Mouse (Mus musculus) neural tube, embryonic 14.5 days (tissue): ENCODE data around the gene Gp1ba. TPM values are rescaled to one million over a fixed set of nuclear protein-coding genes. Genes with fewer than 3 reads are reported as not detected.

Experiments
- ATAC-seq: fragments of 200-750 bp; cut with Nextera tagmentation; 2 replicates; pipeline ENCODE4 v1.8.0; 2017; ENCODE audit warnings: low read depth, mild to moderate bottlenecking, moderate TSS enrichment, moderate library complexity
- H3K27ac ChIP-seq: fragments of 300-500 bp; sonication (generic); 2 replicates; pipeline ENCODE4 v1.5.1; 2014; ENCODE audit warnings: low read depth, mild to moderate bottlenecking, control low read depth, low read length, moderate library complexity, mixed read lengths
- H3K27me3 ChIP-seq: fragments of 300-500 bp; sonication (generic); 2 replicates; pipeline ENCODE4 v1.6.1; 2014; ENCODE audit warnings: low read length; ENCODE audit not compliant: control insufficient read depth, insufficient read depth
- H3K36me3 ChIP-seq: fragments of 300-500 bp; sonication (generic); 2 replicates; pipeline ENCODE4 v1.6.1; 2014; ENCODE audit warnings: low read length, mixed read lengths; ENCODE audit not compliant: control insufficient read depth, insufficient read depth
- H3K4me1 ChIP-seq: fragments of 300-500 bp; sonication (generic); 2 replicates; pipeline ENCODE4 v1.6.1; 2014; ENCODE audit warnings: low read length; ENCODE audit not compliant: control insufficient read depth, insufficient read depth
- H3K4me2 ChIP-seq: fragments of 300-500 bp; sonication (generic); 2 replicates; pipeline ENCODE4 v1.6.1; 2014; ENCODE audit warnings: mild to moderate bottlenecking, low read depth, low read length, control low read depth
- H3K4me3 ChIP-seq: fragments of 300-500 bp; sonication (generic); 2 replicates; pipeline ENCODE4 v1.5.1; 2014; ENCODE audit warnings: low read depth, low read length, control low read depth, mixed read lengths
- H3K9ac ChIP-seq: fragments of 300-500 bp; sonication (generic); replicated peaks from 2 replicates; pipeline ENCODE4 v1.6.1; 2014; ENCODE audit warnings: low read depth, mild to moderate bottlenecking, control low read depth, low read length, mixed read lengths
- H3K9me3 ChIP-seq: fragments of 300-500 bp; sonication (generic); 2 replicates; pipeline ENCODE4 v1.6.1; 2016; ENCODE audit warnings: low read length; ENCODE audit not compliant: control insufficient read depth
- WGBS: fragments of 180-500 bp; shearing (Covaris S2); extraction: QIAGEN DNeasy Blood & Tissue Kit; methylation state at CpG from one replicate; pipeline ENCODE4 v1.1.7; 2014; 5-methylcytosine and 5-hydroxymethylcytosine counted together
- polyA plus RNA-seq: library from polyadenylated mRNA; unstranded; fragments of >200 nt; fragmentation: Nextera tagmentation; extraction: Ambion mirVana; gene quantifications from 2 replicates; pipeline ENCODE4 v1.2.1, GENCODE M21; 2014

Gp1ba gene
- 0.27 and 0.31 TPM in 2 replicates for polyA plus RNA-seq

DNA sequence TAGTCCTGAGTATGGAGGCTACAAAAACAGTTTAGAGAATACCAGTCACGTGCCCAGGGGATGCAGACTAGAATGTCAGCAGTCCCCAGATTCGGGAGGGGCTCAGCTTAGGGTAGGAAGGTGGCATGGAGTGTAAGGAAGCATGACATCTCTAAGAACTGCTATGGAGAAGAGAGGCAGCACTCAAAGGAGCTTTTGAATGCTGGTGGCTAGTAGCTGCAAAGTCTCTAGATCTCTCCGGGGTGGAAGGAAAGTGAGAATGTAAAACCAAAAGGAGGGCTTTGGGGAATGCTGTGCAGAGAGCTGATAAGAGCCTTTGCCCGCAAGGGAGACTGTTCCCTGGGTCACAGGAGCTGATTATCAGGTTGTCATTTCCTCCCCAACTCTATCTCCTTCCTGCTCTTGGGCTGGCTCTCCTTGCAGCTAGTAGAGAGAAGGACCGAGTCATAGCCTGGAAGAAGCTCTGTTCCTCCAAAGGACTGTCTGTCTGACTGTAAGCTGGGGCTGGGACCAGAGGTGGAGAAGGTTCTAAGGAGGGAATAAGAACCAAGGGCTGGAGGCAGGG lies at the start of gene Gp1ba:
TSS of gene Gp1ba (plus strand) at position 409 of the 565 bp plus-strand sequence.
- H3K9ac ChIP-seq = no peak within 1 kb of the TSS
- H3K27ac ChIP-seq = no peak within 1 kb of the TSS
- WGBS = 55% methylated on average over 5 of the region's 5 CpGs
- no peaks in the 10 kb centered on the region for H3K27me3 ChIP-seq
- H3K4me1 ChIP-seq = no peaks in the 10 kb centered on the region
- H3K9me3 ChIP-seq = no peaks in the 10 kb centered on the region
- 0 out of 2 replicates have a peak, but pooled peaks cover 2% of the 10 kb centered on the region for H3K36me3 ChIP-seq
- ATAC-seq = no peak
- no peak within 1 kb of the TSS for H3K4me3 ChIP-seq
- H3K4me2 ChIP-seq = no peak within 1 kb of the TSS

DNA sequence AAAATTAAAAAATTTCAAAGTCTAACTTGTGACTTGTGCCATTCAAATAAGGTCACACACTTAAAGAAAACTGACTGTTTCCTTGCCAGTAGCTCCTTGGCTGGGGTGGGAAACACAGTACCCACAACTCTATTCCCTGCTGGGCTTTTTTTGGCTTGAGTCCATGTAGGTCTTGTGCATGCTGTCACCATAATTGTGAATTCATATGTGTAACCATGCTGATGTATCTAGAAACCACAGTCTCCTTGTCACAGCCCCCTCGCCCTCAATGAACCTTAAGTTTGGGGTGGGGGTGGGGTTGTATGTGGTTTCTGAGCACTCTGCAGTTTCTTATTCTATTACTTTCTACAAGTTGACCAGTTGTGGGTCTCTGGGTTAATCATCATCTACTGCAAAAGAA lies 47.2 kb upstream of the Gp1ba start:
- H3K27ac ChIP-seq = no peak overlapping the region
- H3K36me3 ChIP-seq = no peaks in the 10 kb centered on the region
- WGBS = 87% methylated on average over 1 of the region's 1 CpGs
- no peaks in the 10 kb centered on the region for H3K9me3 ChIP-seq
- no peak overlapping the region for H3K9ac ChIP-seq
- 0 out of 2 replicates have a peak, but pooled peaks cover 2% of the 10 kb centered on the region for H3K4me1 ChIP-seq
- H3K27me3 ChIP-seq = no peaks in the 10 kb centered on the region
- ATAC-seq = no peak
- no peak overlapping the region for H3K4me2 ChIP-seq
- no peak overlapping the region for H3K4me3 ChIP-seq

DNA sequence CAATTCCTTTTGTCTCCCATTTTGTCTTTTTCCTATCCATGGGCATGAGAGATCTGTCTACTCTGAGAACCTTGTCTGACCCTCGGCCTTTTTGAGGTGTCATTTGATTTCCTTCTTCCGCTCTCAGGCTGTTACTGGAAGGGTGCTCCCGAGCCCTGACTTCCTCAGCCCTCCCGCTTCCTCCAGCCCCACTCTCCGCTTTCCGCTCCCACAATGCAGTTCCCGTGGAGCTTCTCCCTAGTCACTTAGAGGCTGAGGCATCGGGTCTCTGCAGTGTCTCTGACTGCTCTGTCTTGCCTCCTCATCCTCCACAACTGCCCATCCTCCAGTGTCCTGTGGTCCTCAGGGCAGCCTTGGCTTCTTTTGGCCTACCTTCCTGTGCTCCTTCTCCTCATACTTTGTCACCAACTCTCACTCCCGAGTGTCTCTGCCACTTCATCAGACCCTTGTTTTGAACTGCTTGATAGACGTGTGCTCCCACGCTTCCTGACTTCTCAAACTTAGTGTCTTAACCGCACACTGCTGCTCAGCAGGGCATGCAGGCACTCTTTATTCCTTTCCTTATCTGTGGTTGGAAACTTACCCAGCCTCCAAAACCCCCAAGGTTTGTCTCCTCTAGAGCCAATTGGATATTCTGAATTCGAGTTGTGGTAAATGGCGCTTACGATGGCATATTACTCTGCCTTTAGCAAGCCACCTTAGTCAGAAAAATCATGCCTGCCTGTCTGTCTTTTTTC lies 44.5 kb upstream of the Gp1ba start:
- Histone ChIP-seq H3K27ac (no peak overlapping the region), H3K27me3 (no peaks in the 10 kb centered on the region), H3K4me1 (0 out of 2 replicates have a peak, but pooled peaks cover 2% of the 10 kb centered on the region), H3K4me2 (no peak overlapping the region), H3K9ac (no peak overlapping the region), H3K36me3 (peaks cover 15% of the 10 kb centered on the region), H3K9me3 (no peaks in the 10 kb centered on the region), H3K4me3 (no peak overlapping the region)
- ATAC-seq = no peak
- 83% methylated on average over 15 of the region's 15 CpGs for WGBS

DNA sequence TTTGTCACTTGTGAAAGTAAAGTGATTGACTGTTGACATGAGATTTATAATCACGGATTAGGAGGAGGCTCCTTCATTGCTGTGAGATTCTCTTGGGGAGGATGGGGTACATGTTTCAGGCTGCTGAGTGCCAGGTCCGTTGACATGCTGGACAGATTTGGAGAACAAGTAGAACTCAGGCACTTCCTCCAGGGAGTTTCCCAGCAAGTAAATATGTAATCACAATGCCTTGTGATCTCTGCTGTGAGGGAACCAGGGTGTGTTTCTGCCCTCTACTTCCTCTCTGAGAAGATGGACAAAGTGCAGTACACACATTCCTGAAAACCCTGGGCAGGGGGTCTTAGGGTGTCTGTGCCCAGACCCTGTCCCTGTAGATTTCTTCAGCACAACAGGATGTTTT lies 43.3 kb upstream of the Gp1ba start:
- H3K4me3 ChIP-seq = no peak overlapping the region
- H3K9ac ChIP-seq = no peak overlapping the region
- ATAC-seq = no peak
- peaks cover 15% of the 10 kb centered on the region for H3K36me3 ChIP-seq
- no peaks in the 10 kb centered on the region for H3K9me3 ChIP-seq
- no peak overlapping the region for H3K4me2 ChIP-seq
- 80% methylated on average over 2 of the region's 2 CpGs for WGBS
- 0 out of 2 replicates have a peak, but pooled peaks cover 2% of the 10 kb centered on the region for H3K4me1 ChIP-seq
- no peaks in the 10 kb centered on the region for H3K27me3 ChIP-seq
- H3K27ac ChIP-seq = no peak overlapping the region

DNA sequence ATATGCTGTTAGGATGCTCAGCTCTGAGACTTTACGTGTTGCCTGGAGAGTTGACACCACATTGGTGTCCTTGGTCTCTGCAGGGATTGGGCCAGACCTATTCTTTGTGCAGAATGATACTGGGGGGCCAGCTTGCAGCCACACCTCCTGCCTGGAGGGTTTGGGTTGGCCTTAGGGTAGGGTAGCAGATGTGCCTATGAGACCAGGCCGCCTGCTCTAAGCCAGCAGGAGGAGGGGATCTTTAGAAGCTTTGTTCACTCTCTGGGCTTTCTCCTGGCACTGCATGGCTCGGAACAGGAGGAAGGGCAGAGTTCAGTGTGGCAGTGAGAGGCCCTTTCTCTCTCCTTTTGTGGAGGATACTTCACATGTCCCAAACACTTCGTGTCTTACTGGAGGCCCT lies 42.8 kb upstream of the Gp1ba start:
- 0 out of 2 replicates have a peak, but pooled peaks cover 2% of the 10 kb centered on the region for H3K4me1 ChIP-seq
- peaks cover 15% of the 10 kb centered on the region for H3K36me3 ChIP-seq
- H3K4me3 ChIP-seq = no peak overlapping the region
- no peaks in the 10 kb centered on the region for H3K27me3 ChIP-seq
- 36% methylated on average over 4 of the region's 4 CpGs for WGBS
- no peak overlapping the region for H3K27ac ChIP-seq
- ATAC-seq = no peak
- no peak overlapping the region for H3K9ac ChIP-seq
- no peak overlapping the region for H3K4me2 ChIP-seq
- no peaks in the 10 kb centered on the region for H3K9me3 ChIP-seq

DNA sequence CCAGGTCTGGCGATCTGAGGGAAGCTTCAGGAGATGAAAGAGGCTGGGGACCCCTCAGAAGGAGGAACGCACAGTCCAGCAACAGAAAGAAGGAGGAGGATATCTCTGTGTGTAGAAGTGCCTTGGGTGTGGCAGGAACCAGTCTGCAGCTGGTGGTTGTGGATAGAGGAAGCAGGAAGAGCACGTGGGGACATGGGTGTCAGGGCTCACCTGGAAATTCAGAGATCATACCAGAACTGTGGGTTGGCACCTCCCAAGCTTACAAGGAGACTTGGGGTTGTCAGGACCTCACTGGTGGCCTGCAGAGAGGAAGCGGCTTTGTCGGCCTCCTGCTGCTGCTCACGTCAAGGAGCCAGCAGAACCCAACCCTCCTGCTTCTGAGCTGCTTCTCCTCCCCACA lies 41.6 kb upstream of the Gp1ba start:
- H3K4me1 ChIP-seq = 0 out of 2 replicates have a peak, but pooled peaks cover 2% of the 10 kb centered on the region
- WGBS = 87% methylated on average over 6 of the region's 6 CpGs
- no peaks in the 10 kb centered on the region for H3K9me3 ChIP-seq
- peaks cover 20% of the 10 kb centered on the region for H3K36me3 ChIP-seq
- H3K9ac ChIP-seq = no peak overlapping the region
- no peak overlapping the region for H3K4me3 ChIP-seq
- H3K27me3 ChIP-seq = no peaks in the 10 kb centered on the region
- H3K27ac ChIP-seq = no peak overlapping the region
- no peak overlapping the region for H3K4me2 ChIP-seq
- ATAC-seq = no peak

DNA sequence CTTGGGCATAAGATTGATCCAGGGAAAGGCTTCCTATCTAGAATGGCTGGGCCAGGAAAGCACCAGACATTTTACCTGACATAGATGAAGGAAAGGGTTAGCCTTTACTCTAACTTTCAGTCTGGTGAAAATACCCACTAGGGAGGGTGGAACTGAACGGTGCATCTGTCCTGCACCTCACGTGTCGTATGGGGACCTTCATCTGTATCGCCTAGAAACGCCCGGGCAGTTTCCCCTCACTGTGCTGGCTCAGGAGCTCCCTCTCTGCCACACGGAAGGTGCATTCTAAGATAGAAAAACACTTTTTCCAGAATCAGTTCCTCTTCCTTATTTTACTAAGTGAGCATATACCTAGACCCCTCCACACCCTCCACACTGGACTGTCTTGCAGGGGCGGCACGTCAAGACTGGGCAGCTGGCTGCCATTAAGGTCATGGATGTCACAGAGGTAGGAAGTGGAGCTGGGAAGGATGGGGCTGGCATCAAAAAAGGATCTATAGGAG lies 40.4 kb upstream of the Gp1ba start:
- Histone ChIP-seq H3K9me3 (no peaks in the 10 kb centered on the region), H3K27ac (no peak overlapping the region), H3K4me3 (no peak overlapping the region), H3K4me2 (no peak overlapping the region), H3K36me3 (peaks cover 20% of the 10 kb centered on the region), H3K4me1 (0 out of 2 replicates have a peak, but pooled peaks cover 2% of the 10 kb centered on the region), H3K9ac (no peak overlapping the region), H3K27me3 (no peaks in the 10 kb centered on the region)
- ATAC-seq = no peak
- WGBS = 89% methylated on average over 9 of the region's 9 CpGs

DNA sequence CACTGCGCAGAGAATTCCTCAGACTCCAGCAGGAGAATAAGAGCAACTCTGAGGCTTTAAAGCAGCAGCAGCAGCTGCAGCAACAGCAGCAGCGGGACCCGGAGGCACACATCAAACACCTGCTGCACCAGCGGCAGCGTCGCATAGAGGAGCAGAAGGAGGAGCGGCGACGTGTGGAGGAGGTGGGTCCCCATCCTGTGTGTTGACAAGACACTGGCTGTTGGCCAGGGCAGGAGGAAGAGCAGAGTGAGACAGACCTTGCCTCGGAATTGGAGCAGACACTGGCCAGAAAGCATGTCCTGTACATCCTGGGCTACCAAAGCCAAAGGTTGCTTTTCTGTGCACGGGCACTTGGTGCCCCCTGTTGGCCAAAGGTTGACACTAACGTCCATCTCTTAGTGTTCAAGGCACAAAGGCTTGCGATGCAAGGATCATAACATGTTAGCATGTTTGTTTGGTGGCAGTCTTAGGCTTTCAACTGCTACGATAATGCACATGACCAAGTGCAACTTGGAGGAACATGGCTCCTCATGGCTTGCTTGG lies 33.8 kb upstream of the Gp1ba start:
- peaks cover 32% of the 10 kb centered on the region for H3K36me3 ChIP-seq
- 52% methylated on average over 14 of the region's 14 CpGs for WGBS
- no peak; the same call in 1 of the 2 replicates for ATAC-seq

DNA sequence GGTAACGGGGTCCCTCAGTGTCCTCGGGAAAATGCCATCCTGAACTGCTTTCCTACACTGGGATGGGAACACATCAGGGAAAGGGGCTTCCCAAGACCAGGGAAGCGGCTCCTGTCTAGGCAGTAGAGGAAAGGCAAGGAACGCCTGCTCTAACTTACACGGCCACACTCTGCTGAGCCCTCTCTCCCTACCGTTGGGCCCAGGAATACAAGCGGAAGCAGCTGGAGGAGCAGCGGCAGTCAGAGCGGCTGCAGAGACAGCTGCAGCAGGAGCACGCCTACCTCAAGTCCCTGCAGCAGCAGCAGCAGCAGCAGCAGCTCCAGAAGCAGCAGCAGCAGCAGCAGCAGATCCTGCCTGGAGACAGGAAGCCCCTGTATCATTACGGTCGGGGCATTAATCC lies 32.2 kb upstream of the Gp1ba start:
- Histone ChIP-seq H3K9ac (no peak overlapping the region), H3K27ac (no peak overlapping the region), H3K36me3 (peaks cover 39% of the 10 kb centered on the region), H3K4me3 (no peak overlapping the region), H3K4me1 (no peaks in the 10 kb centered on the region), H3K4me2 (no peak overlapping the region), H3K9me3 (no peaks in the 10 kb centered on the region), H3K27me3 (no peaks in the 10 kb centered on the region)
- WGBS = 84% methylated on average over 12 of the region's 12 CpGs
- no peak for ATAC-seq

More for the DNA sequence above, 33.8 kb upstream of the Gp1ba start:
- no peaks in the 10 kb centered on the region for H3K27me3 ChIP-seq
- H3K4me3 ChIP-seq = no peak overlapping the region
- H3K27ac ChIP-seq = no peak overlapping the region
- H3K9ac ChIP-seq = no peak overlapping the region
- no peaks in the 10 kb centered on the region for H3K4me1 ChIP-seq
- no peak overlapping the region for H3K4me2 ChIP-seq
- H3K9me3 ChIP-seq = no peaks in the 10 kb centered on the region
